Mouse (Mus musculus): ENCODE measurements at regions not wholly inside any gene's neighbourhood (a gene's known extent, or its start where the extent isn't known, plus 50 kb on each side); places are given as distances from the start of the nearest gene placed in this dataset.

DNA sequence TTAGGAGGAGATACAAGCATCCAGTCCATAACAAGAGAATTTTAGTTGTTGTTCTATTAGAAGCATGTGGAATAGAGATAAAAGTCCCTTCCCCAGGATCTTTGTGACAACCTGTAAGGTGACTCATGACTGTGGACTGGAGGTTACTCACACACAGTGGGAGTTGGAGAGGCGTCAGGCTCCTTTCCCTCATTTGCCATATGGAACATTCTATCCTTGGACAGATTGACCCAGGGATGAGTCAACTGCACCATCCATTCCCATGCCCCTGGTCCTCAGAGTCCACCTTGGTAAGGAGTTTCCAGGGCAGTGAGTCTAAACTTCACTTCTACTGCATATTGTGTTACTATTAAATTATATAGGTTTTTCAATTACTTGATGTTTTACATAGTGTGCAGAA is 444.9 kb upstream of the Mon1b start:
- peak; percentile 47 to 51 for DNase-seq

DNA sequence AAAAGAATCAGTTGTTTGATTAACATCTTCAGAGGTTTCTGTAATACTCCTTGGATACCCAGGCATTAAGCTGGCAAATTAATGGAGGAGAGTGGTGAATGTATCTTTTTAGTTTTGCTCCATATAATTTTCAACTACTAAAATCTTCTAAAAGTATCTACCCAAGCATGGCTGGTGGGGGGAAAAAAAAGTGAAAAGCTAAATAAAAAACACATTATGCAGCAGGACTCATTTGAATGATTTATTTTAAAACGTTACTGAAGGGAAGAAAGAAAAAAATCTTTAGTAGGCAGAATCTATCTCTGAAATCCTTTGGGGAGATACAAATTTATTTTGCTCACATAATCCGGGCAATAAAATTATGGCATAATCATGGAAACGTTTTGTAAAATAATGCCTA is 443.9 kb upstream of the Mon1b start:
- DNase-seq, result no peak

All from cerebellum, adult 18-20 months (tissue).